Mouse (Mus musculus) heart, adult 18-20 months (tissue): ENCODE measurements around the gene Mfap2. TPM values are rescaled to one million over a fixed set of nuclear protein-coding genes. Genes with fewer than 3 reads are reported as not detected.

Experiments
- DNase-seq, 2 experiments: peaks; one replicate each; pipeline ENCODE4 v3.0.0; 2021 to 2022; ENCODE audit warnings: mixed read lengths in 1 of 2
- total RNA-seq, 2 experiments: library from RNA; stranded (reverse); gene quantifications; 2 replicates each; pipeline ENCODE4 v1.2.3; 2021

Mfap2 gene
- total RNA-seq, 2 experiments from 2014 or later, result 1.6 to 2.5 TPM

- DNase-seq, result no peak
Measured at GRCm38 (mm10) chr4:141024992-141025391, 14.8 kb downstream of the Mfap2 start.

- DNase-seq, result no peak
Measured at GRCm38 (mm10) chr4:141030541-141031206, 20.5 kb downstream of the Mfap2 start.

GRCm38 (mm10) chr4:141031733-141032132, 21.5 kb downstream of the Mfap2 start:
- peak; percentile 77 to 91 for DNase-seq

- DNase-seq, result no peak
Measured at GRCm38 (mm10) chr4:141033606-141034549, 23.7 kb downstream of the Mfap2 start.

- no peak for DNase-seq
Measured at GRCm38 (mm10) chr4:141041117-141041516, 30.9 kb downstream of the Mfap2 start.

GRCm38 (mm10) chr4:141044816-141045215, 34.6 kb downstream of the Mfap2 start:
- peak in 1 of 2 experiments; percentile 69 for DNase-seq

GRCm38 (mm10) chr4:141048810-141049475, 38.7 kb downstream of the Mfap2 start:
- no peak for DNase-seq

GRCm38 (mm10) chr4:141049476-141049835, 39.2 kb downstream of the Mfap2 start:
- no peak for DNase-seq

GRCm38 (mm10) chr4:141052442-141052841, 42.2 kb downstream of the Mfap2 start:
- no peak for DNase-seq

- DNase-seq, result no peak
Measured at GRCm38 (mm10) chr4:141053138-141053537, 42.9 kb downstream of the Mfap2 start.

- DNase-seq, result no peak
Measured at GRCm38 (mm10) chr4:141053568-141054161, 43.4 kb downstream of the Mfap2 start.

- no peak for DNase-seq
Measured at GRCm38 (mm10) chr4:141056970-141057369, 46.8 kb downstream of the Mfap2 start.

GRCm38 (mm10) chr4:141058835-141059234, 48.6 kb downstream of the Mfap2 start:
- DNase-seq, result no peak

GRCm38 (mm10) chr4:141059616-141060425, 49.6 kb downstream of the Mfap2 start:
- DNase-seq, result no peak

GRCm38 (mm10) chr4:141060426-141061301, 50.4 kb downstream of the Mfap2 start, which contains the start of gene Crocc:
TSS of gene Crocc (minus strand) at chr4:141060550.
- peak; percentile 99 to 100 for DNase-seq

- no peak for DNase-seq
Measured at GRCm38 (mm10) chr4:141064104-141064659, 54.0 kb downstream of the Mfap2 start.

GRCm38 (mm10) chr4:141065123-141065522, 54.9 kb downstream of the Mfap2 start:
- peak; percentile 79 to 82 for DNase-seq
